Mouse (Mus musculus) gastrocnemius, postnatal 36 days (tissue): ENCODE results near the gene Fam90a1a. TPM values are rescaled to one million over a fixed set of nuclear protein-coding genes. Genes with fewer than 3 reads are reported as not detected.
"Not testable (repeated sequence)": the region's sequence is repeated elsewhere in the genome, so short reads cannot be mapped to it uniquely, and the experiment has no call there.

Experiments used
- DNase-seq, 2 experiments: peaks; one replicate each; pipeline ENCODE4 v3.0.0; 2022
- intact Hi-C: fragments of 180-260 bp; cut with DNase I; formaldehyde crosslinking; loops from one replicate; pipeline ENCODE4 v1.15.1; 2025
- long read RNA-seq, 2 experiments: library from polyadenylated mRNA; stranded (forward); transcript quantifications; one replicate each; pipeline ENCODE4 v2.0.0; 2021
- total RNA-seq, 2 experiments: library from RNA; stranded (reverse); gene quantifications; 2 replicates each; pipeline ENCODE4 v1.2.3; 2021

Fam90a1a gene
- not detected for total RNA-seq
- long read RNA-seq, experiment 1 = 0 reads
- long read RNA-seq, experiment 2 = 0 reads

- intact Hi-C loops = no loop called here
- no peak for DNase-seq
Measured at GRCm38 (mm10) chr8:21958414-21958813, at the start of gene Fam90a1a. Fam90a1a (plus strand) TSS chr8:21958714.

DNA sequence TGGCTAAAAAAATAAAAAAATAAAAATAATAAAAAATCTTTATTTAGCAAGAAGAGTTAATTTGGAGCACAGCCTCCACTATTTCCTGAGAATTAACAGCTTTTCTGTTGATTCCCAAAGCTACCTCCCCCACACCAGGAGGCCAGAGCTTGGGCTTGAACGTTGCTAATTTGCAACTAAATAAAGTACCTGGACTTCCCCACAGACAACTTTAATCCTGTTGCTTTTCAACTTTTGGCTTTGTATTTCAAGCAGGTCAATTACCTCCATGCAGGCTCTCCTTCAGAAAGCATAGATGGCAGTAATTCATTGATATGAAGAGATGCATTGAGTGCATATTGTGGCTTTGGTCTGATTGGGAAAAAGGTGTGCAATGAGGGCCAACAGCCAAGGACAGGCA, 46.6 kb upstream of the Fam90a1a start:
- intact Hi-C loops = no loop called here
- DNase-seq = no peak

DNA sequence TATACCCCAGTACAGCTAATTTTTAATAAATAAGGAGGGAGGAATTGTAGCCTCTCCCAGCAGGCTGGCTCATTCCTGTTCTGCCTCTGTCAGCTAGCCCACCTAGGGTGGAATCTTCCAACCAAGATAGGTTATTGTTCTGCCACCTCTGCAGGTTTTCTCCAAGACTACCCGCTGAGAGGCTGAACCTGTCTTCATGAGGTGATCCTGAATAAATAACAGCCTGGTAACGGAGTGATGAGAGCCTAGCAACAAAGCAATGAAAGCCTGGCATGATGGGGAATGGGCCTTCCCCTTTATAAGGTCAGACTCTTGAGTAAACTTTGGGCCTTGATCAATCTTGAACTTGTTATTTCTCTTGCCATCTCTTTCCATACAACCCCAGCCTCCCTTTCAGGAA, 46.0 kb upstream of the Fam90a1a start:
- intact Hi-C loops = no loop called here
- no peak for DNase-seq

DNA sequence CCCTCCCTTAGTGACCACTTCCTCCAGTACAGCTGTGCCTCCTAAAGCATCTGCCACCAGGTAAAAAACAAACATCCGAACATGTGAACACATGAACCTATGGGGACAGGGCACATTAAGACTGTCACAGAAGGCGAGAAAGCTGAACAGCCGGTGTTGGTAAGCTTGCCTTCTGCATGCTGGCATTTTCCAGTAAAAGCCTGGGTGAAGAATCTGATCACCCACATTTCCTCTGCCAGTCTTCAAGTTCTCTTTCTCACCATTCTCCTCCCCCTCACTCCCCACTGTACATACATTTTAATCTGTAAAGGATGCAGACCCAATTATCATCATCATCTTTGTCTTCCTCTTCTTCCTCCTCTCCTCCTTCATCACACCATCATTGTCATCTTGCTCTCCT, 42.9 kb upstream of the Fam90a1a start:
- intact Hi-C loops = no loop called here
- DNase-seq = no peak

- not testable (repeated sequence) for DNase-seq
Measured at GRCm38 (mm10) chr8:21930754-21931153, 27.8 kb upstream of the Fam90a1a start.

DNA sequence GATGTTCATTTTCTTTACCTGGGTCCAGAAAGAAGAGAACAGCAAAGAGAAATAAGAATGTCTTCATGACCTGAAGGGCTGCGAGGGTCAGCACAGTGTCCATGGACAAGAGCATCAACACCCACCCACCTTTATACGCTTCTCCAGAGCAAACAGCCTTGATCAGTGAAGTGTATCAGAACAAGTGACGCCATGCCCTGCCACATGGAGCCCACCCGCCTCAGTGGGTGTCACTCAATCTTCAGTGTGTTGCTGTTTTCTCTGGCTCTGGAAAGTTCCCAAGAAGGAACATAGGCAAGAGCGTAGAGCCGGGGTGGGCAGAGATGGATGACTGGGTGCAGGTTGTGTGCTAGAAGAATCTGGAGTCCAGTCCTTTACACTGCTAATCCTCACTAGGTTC, 25.9 kb upstream of the Fam90a1a start, which contains the start of gene Defb15:
TSS of gene Defb15 (minus strand) at position 101 of the 400 bp plus-strand sequence.
- intact Hi-C loops = no loop called here
- DNase-seq = no peak

More at GRCm38 (mm10) chr8:21930754-21931153, 27.8 kb upstream of the Fam90a1a start:
- intact Hi-C loops = not testable (repeated sequence)

GRCm38 (mm10) chr8:21938052-21938451, 20.5 kb upstream of the Fam90a1a start, which contains the start of gene Defb35:
Defb35 (plus strand) TSS chr8:21938352.
- intact Hi-C loops, DNase-seq: not testable (repeated sequence)

- DNase-seq = no peak
- intact Hi-C loops = no loop called here
Measured at GRCm38 (mm10) chr8:21946462-21946861, 12.1 kb upstream of the Fam90a1a start, which contains the start of gene Defb13. Defb13 (plus strand) TSS chr8:21946762.

DNA sequence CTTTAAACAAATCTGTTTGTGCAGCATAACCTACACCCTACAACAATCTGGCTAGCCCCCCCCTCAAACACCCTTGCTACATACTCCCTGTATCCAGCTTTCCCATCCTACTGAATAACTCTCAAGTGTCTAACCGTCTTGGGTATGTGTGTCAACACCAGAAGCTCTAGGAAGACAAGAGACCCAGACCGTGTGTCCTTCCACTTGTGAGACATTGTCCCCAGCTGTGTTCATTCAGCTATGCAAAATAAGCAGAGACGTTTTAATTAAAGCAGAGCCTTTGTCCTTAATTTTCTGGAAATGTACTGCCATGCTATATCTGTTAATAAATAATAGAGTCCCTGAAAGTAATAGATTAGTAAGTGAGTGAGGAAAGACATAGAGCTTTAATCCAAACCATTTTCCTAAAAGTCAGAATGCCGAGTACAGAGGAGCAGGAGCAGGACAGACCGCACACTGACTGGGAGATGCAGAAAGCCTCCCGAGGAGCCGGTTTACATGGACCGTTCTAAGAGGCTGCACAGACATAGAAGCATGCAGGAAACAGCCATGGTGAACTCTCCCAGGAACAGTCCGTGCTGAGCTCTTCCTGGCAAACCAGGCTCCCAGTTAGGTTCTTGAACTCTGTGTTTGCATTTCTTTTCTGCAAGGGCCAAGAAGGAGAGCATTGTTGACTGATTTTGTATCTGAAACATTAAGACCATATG, 11.1 kb upstream of the Fam90a1a start:
- no peak for DNase-seq
- intact Hi-C loops = no loop called here

DNA sequence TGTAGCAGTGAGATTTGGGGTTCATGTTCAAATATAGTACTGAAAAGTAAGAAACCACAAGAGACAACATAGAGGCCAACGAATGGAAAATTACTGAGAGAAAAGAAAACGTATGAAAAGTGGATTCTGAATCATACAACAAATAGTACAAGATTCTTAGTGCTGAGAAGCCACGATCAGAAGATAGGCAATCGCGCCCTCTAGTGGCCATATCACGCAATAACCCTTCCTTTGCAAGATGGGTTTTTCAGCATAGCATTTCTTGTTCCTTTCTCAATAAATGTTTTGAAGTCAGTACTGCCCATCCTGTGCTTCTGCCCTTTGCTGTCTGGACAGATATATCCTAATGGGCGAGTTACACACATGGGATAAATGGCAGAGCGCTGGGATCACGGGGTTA, 3.2 kb upstream of the Fam90a1a start:
- no peak for DNase-seq
- intact Hi-C loops = no loop called here

DNA sequence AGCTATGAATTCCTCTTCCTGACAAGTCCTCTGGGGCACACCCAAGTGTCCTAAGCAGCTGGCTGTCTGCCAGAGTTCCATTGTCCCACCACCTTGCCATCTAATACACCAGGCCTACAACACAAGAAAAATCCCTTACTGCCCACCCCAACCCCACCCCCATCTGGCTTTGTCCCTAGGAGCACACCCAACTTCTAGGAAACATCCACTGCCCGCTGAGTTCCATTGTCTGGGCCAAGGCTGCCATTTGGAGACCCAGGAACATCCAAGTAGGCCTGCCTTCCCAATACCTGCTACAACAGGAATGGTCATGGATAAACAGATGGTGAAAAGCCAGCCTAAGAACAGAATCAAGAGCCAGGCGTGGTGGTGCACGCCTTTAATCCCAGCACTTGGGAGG, 2.2 kb upstream of the Fam90a1a start:
- intact Hi-C loops = no loop called here
- no peak for DNase-seq

GRCm38 (mm10) chr8:21966646-21967045, 8.1 kb downstream of the Fam90a1a start:
- intact Hi-C loops = no loop called here

DNA sequence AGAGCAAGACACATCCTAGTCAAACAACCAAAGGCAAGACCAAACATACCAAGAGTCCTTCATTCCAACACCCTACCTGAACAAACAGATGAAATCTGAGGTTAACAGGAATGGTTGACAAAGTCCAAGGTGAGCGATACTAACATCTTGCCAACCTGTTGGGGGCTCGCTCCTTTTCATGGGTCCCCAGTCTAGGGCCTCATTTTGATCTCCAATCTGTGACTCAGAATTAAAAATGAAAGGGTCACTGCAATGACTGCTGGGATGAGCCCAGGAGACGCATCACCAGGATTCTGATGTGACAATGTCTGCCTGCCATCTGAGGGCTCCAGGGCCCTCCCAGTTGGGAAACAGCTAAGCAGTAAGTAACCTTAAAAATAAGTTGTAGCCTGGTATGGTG, 11.0 kb downstream of the Fam90a1a start, which contains the start of gene Ccdc70:
TSS of gene Ccdc70 (plus strand) at position 301 of the 400 bp plus-strand sequence.
- intact Hi-C loops = no loop called here
- no peak for DNase-seq

More at GRCm38 (mm10) chr8:21966646-21967045, 8.1 kb downstream of the Fam90a1a start:
- no peak for DNase-seq

GRCm38 (mm10) chr8:21978193-21978592, 19.7 kb downstream of the Fam90a1a start:
- no peak for DNase-seq
- intact Hi-C loops = no loop called here

- DNase-seq = no peak
- intact Hi-C loops = no loop called here
Measured at GRCm38 (mm10) chr8:21981664-21982337, 23.3 kb downstream of the Fam90a1a start.

DNA sequence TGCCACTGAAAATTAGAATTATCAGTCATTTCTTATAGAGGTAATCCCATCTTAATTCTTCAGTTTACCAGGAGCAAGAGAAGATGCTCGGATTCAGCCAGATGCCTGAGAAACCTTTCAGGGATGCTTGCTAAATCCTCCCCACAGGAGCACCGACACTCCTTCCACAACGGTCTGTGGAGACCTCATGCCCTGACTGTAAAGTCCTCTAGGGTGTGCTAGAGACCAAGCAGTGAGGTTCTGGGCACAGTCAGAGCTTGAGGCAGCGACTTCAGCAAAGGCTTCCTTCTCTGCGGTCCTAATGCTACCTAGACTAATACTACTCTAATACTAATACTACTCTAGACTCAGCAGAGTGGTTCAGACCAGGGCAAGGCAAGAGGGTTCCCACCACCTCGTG, 33.7 kb downstream of the Fam90a1a start:
- no peak for DNase-seq

GRCm38 (mm10) chr8:21995181-21995580, 36.7 kb downstream of the Fam90a1a start:
- intact Hi-C loops = no loop called here
- no peak for DNase-seq

More for the DNA sequence above, 33.7 kb downstream of the Fam90a1a start:
- intact Hi-C loops = no loop called here

GRCm38 (mm10) chr8:22004750-22005522, 46.4 kb downstream of the Fam90a1a start:
- intact Hi-C loops = no loop called here
- no peak for DNase-seq

- intact Hi-C loops = no loop called here
- DNase-seq = no peak
Measured at GRCm38 (mm10) chr8:22006423-22006822, 47.9 kb downstream of the Fam90a1a start.

DNA sequence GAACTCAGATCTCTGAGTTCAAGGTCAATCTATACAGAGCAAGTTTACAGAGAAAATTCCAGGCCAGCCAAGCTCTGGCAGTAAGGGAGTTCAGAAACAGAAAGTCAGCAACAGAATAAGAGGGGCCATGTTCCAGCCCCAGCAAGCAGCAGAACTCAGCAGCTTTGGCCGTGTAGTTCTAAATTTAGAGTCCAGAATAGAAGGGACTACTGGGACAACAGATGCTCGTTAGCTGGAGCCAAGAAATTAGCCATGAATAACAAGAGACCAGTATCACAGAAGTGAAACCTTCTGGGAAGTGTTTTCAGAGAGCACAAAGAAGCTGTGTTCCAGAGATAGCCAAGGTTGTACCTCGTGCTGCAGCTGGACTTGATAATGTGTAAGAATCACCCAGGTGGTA, 50.9 kb downstream of the Fam90a1a start:
- intact Hi-C loops = no loop called here
- DNase-seq = no peak
